Mouse (Mus musculus): ENCODE results near the gene Acat1. TPM values are rescaled to one million over a fixed set of nuclear protein-coding genes. Genes with fewer than 3 reads are reported as not detected.

The Acat1 gene
- polyA plus RNA-seq, 1 experiment from 2014 or later, result 193 TPM

GRCm38 (mm10) chr9:53603384-53603783, 6.8 kb downstream of the Acat1 start:
- Histone ChIP-seq H3K27ac (ENCODE audit: low read depth, low read length) (no peak overlapping the region), H3K36me3 (ENCODE audit: control insufficient read depth, insufficient read depth, low read length) (no peaks in the 10 kb centered on the region), H3K4me2 (ENCODE audit: low read depth, low read length) (no peak overlapping the region), H3K4me3 (ENCODE audit: low read depth, low read length) (no peak overlapping the region), H3K9ac (replicated peaks; ENCODE audit: low read depth, low read length) (no peak overlapping the region), H3K27me3 (ENCODE audit: control insufficient read depth, insufficient read depth, low read length) (no peaks in the 10 kb centered on the region), H3K9me3 (ENCODE audit: control insufficient read depth, low read length) (no peaks in the 10 kb centered on the region), H3K4me1 (ENCODE audit: control insufficient read depth, insufficient read depth, low read length) (no peaks in the 10 kb centered on the region)
- 83% methylated on average over 1 of the region's 1 CpGs for WGBS
- no peak for ATAC-seq (ENCODE audit: low read depth)

- no peak for ATAC-seq (ENCODE audit: low read depth)
- Histone ChIP-seq H3K27me3 (ENCODE audit: control insufficient read depth, insufficient read depth, low read length) (no peaks in the 10 kb centered on the region), H3K4me2 (ENCODE audit: low read depth, low read length) (no peak overlapping the region), H3K4me3 (ENCODE audit: low read depth, low read length) (no peak overlapping the region), H3K27ac (ENCODE audit: low read depth, low read length) (no peak overlapping the region), H3K9ac (replicated peaks; ENCODE audit: low read depth, low read length) (no peak overlapping the region), H3K9me3 (ENCODE audit: control insufficient read depth, low read length) (no peaks in the 10 kb centered on the region), H3K36me3 (ENCODE audit: control insufficient read depth, insufficient read depth, low read length) (no peaks in the 10 kb centered on the region), H3K4me1 (ENCODE audit: control insufficient read depth, insufficient read depth, low read length) (no peaks in the 10 kb centered on the region)
- 92% methylated on average over 2 of the region's 2 CpGs for WGBS
These were observed 8.6 kb downstream of the Acat1 start for GRCm38 (mm10) chr9:53601541-53601940.

- peaks cover 6% of the 10 kb centered on the region for H3K36me3 ChIP-seq (ENCODE audit: control insufficient read depth, insufficient read depth, low read length)
- H3K9ac ChIP-seq (replicated peaks; ENCODE audit: low read depth, low read length), result no peak overlapping the region
- H3K4me1 ChIP-seq (ENCODE audit: control insufficient read depth, insufficient read depth, low read length), result no peaks in the 10 kb centered on the region
- 78% methylated on average over 6 of the region's 6 CpGs for WGBS
- H3K4me2 ChIP-seq (ENCODE audit: low read depth, low read length), result no peak overlapping the region
- no peak overlapping the region for H3K4me3 ChIP-seq (ENCODE audit: low read depth, low read length)
- no peak for ATAC-seq (ENCODE audit: low read depth)
- no peaks in the 10 kb centered on the region for H3K9me3 ChIP-seq (ENCODE audit: control insufficient read depth, low read length)
- H3K27ac ChIP-seq (ENCODE audit: low read depth, low read length), result no peak overlapping the region
- no peaks in the 10 kb centered on the region for H3K27me3 ChIP-seq (ENCODE audit: control insufficient read depth, insufficient read depth, low read length)
These were observed 11.6 kb downstream of the Acat1 start for GRCm38 (mm10) chr9:53598631-53599030.

GRCm38 (mm10) chr9:53596971-53597600, 13.1 kb downstream of the Acat1 start:
- H3K36me3 ChIP-seq (ENCODE audit: control insufficient read depth, insufficient read depth, low read length), result peaks cover 13% of the 10 kb centered on the region
- no peaks in the 10 kb centered on the region for H3K27me3 ChIP-seq (ENCODE audit: control insufficient read depth, insufficient read depth, low read length)
- H3K9me3 ChIP-seq (ENCODE audit: control insufficient read depth, low read length), result no peaks in the 10 kb centered on the region
- 97% methylated on average over 4 of the region's 4 CpGs for WGBS
- no peak overlapping the region for H3K4me3 ChIP-seq (ENCODE audit: low read depth, low read length)
- H3K9ac ChIP-seq (replicated peaks; ENCODE audit: low read depth, low read length), result no peak overlapping the region
- H3K27ac ChIP-seq (ENCODE audit: low read depth, low read length), result no peak overlapping the region
- H3K4me2 ChIP-seq (ENCODE audit: low read depth, low read length), result no peak overlapping the region
- no peaks in the 10 kb centered on the region for H3K4me1 ChIP-seq (ENCODE audit: control insufficient read depth, insufficient read depth, low read length)
- no peak for ATAC-seq (ENCODE audit: low read depth)

- WGBS, result 10% methylated on average over 3 of the region's 3 CpGs
- Histone ChIP-seq H3K27ac (ENCODE audit: low read depth, low read length) (no peak overlapping the region), H3K36me3 (ENCODE audit: control insufficient read depth, insufficient read depth, low read length) (peaks cover 23% of the 10 kb centered on the region), H3K27me3 (ENCODE audit: control insufficient read depth, insufficient read depth, low read length) (no peaks in the 10 kb centered on the region), H3K4me3 (ENCODE audit: low read depth, low read length) (no peak overlapping the region), H3K4me1 (ENCODE audit: control insufficient read depth, insufficient read depth, low read length) (no peaks in the 10 kb centered on the region), H3K9ac (replicated peaks; ENCODE audit: low read depth, low read length) (no peak overlapping the region), H3K4me2 (ENCODE audit: low read depth, low read length) (no peak overlapping the region), H3K9me3 (ENCODE audit: control insufficient read depth, low read length) (no peaks in the 10 kb centered on the region)
- ATAC-seq (ENCODE audit: low read depth), result no peak
These were observed 15.4 kb downstream of the Acat1 start for GRCm38 (mm10) chr9:53594764-53595163.

GRCm38 (mm10) chr9:53581870-53582269, 28.3 kb downstream of the Acat1 start:
- Histone ChIP-seq H3K9ac (replicated peaks; ENCODE audit: low read depth, low read length) (no peak overlapping the region), H3K9me3 (ENCODE audit: control insufficient read depth, low read length) (no peaks in the 10 kb centered on the region), H3K4me3 (ENCODE audit: low read depth, low read length) (no peak overlapping the region), H3K27ac (ENCODE audit: low read depth, low read length) (no peak overlapping the region), H3K27me3 (ENCODE audit: control insufficient read depth, insufficient read depth, low read length) (no peaks in the 10 kb centered on the region), H3K4me1 (ENCODE audit: control insufficient read depth, insufficient read depth, low read length) (no peaks in the 10 kb centered on the region), H3K4me2 (ENCODE audit: low read depth, low read length) (no peak overlapping the region), H3K36me3 (ENCODE audit: control insufficient read depth, insufficient read depth, low read length) (peaks cover 49% of the 10 kb centered on the region)
- no peak for ATAC-seq (ENCODE audit: low read depth)
- WGBS, result 89% methylated on average over 4 of the region's 4 CpGs

GRCm38 (mm10) chr9:53575721-53576120, 34.5 kb downstream of the Acat1 start:
- 93% methylated on average over 5 of the region's 5 CpGs for WGBS
- Histone ChIP-seq H3K4me2 (ENCODE audit: low read depth, low read length) (no peak overlapping the region), H3K36me3 (ENCODE audit: control insufficient read depth, insufficient read depth, low read length) (peaks cover 20% of the 10 kb centered on the region), H3K9ac (replicated peaks; ENCODE audit: low read depth, low read length) (no peak overlapping the region), H3K27me3 (ENCODE audit: control insufficient read depth, insufficient read depth, low read length) (no peaks in the 10 kb centered on the region), H3K27ac (ENCODE audit: low read depth, low read length) (no peak overlapping the region), H3K4me1 (ENCODE audit: control insufficient read depth, insufficient read depth, low read length) (no peaks in the 10 kb centered on the region), H3K4me3 (ENCODE audit: low read depth, low read length) (no peak overlapping the region), H3K9me3 (ENCODE audit: control insufficient read depth, low read length) (no peaks in the 10 kb centered on the region)
- ATAC-seq (ENCODE audit: low read depth), result no peak

- Histone ChIP-seq H3K4me1 (ENCODE audit: control insufficient read depth, insufficient read depth, low read length) (no peaks in the 10 kb centered on the region), H3K27me3 (ENCODE audit: control insufficient read depth, insufficient read depth, low read length) (no peaks in the 10 kb centered on the region), H3K9ac (replicated peaks; ENCODE audit: low read depth, low read length) (no peak overlapping the region), H3K4me2 (ENCODE audit: low read depth, low read length) (no peak overlapping the region), H3K27ac (ENCODE audit: low read depth, low read length) (no peak overlapping the region), H3K4me3 (ENCODE audit: low read depth, low read length) (no peak overlapping the region), H3K9me3 (ENCODE audit: control insufficient read depth, low read length) (no peaks in the 10 kb centered on the region), H3K36me3 (ENCODE audit: control insufficient read depth, insufficient read depth, low read length) (peaks cover 24% of the 10 kb centered on the region)
- ATAC-seq (ENCODE audit: low read depth), result no peak
- WGBS, result 97% methylated on average over 7 of the region's 7 CpGs
These were observed 37.5 kb downstream of the Acat1 start for GRCm38 (mm10) chr9:53572516-53573307.

GRCm38 (mm10) chr9:53570662-53571061, 39.5 kb downstream of the Acat1 start:
- H3K4me2 ChIP-seq (ENCODE audit: low read depth, low read length), result no peak overlapping the region
- no peak for ATAC-seq (ENCODE audit: low read depth)
- no peaks in the 10 kb centered on the region for H3K4me1 ChIP-seq (ENCODE audit: control insufficient read depth, insufficient read depth, low read length)
- H3K9me3 ChIP-seq (ENCODE audit: control insufficient read depth, low read length), result no peaks in the 10 kb centered on the region
- H3K4me3 ChIP-seq (ENCODE audit: low read depth, low read length), result no peak overlapping the region
- no peaks in the 10 kb centered on the region for H3K27me3 ChIP-seq (ENCODE audit: control insufficient read depth, insufficient read depth, low read length)
- H3K36me3 ChIP-seq (ENCODE audit: control insufficient read depth, insufficient read depth, low read length), result peaks cover 36% of the 10 kb centered on the region
- 60% methylated on average over 6 of the region's 6 CpGs for WGBS
- H3K27ac ChIP-seq (ENCODE audit: low read depth, low read length), result no peak overlapping the region
- H3K9ac ChIP-seq (replicated peaks; ENCODE audit: low read depth, low read length), result no peak overlapping the region

Data from neural tube, embryonic 14.5 days (tissue).